Mouse (Mus musculus) ES-E14 (cell line): Measurements from ENCODE around the gene Hoxa5.

ENCODE experiments used
- CHD2 ChIP-seq: IDR thresholded peaks from 2 replicates; pipeline ENCODE4 v1.6.1; 2014; ENCODE audit warnings: mild to moderate bottlenecking, low read depth, low read length, inconsistent platforms
- HCFC1 ChIP-seq: IDR thresholded peaks from 2 replicates; pipeline ENCODE4 v1.6.1; 2012; ENCODE audit warnings: low read length, inconsistent platforms, borderline replicate concordance; ENCODE audit not compliant: insufficient read depth
- MAFK ChIP-seq: IDR thresholded peaks from 2 replicates; pipeline ENCODE4 v1.6.1; 2014; ENCODE audit warnings: mild to moderate bottlenecking, low read depth, low read length, inconsistent platforms; ENCODE audit not compliant: insufficient read depth

DNA sequence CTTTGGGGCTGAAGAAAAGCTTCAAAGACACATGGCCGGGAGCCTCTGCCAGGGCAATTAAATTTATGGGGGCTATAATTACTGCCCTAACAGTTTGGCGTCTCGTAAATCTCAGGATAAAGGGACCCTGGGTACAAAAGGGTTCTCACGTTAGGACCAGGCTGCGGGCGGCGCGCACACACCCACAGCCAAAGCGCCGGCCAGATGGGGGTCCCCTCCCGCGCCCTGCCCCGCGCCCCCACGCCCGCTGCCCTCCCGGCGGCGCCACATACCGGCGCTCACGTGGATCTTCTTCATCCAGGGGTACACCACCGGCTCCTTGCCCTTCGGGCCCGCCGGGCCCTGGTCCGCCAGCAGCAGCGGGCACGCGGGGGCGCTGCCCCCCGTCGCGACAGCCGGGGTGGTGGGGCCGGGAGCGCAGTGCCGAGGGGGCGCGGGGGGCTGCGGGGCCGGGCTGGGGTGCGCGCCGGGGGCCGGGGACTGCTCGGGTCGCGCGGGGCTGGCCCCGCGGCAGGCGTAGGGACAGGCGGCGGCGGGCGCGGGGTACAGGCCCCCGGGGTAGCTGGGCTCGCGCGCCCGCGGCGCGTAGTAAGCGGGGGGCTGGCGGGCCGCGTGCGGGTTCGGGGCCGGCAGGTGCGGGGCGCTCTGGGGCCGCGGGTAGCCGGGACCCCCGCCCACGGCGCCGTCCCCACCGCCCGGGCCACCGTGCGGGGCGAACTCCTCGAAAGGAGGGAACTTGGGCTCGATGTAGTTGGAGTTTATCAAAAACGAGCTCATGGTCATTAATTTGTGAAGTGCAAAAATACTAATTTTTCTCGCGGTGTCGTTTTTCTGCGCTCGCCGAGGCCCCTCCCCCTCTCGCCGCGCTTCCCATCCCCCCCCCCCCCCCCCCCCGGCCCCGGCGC lies 13.2 kb downstream of the Hoxa5 start, which contains the start of gene Hoxa4:
- TF ChIP-seq CHD2 (no peak), HCFC1 (no peak), MAFK (no peak)
